Mouse (Mus musculus) layer of hippocampus, adult 8-10 months (tissue): ENCODE measurements around the gene Rtn4r. TPM values are rescaled to one million over a fixed set of nuclear protein-coding genes. Genes with fewer than 3 reads are reported as not detected.
"Not testable (repeated sequence)": the region's sequence is repeated elsewhere in the genome, so short reads cannot be mapped to it uniquely, and the experiment has no call there.

Experiments used
- DNase-seq, 2 experiments: peaks; one replicate each; pipeline ENCODE4 v3.0.0; 2022; ENCODE audit warnings: low spot score in 2 of 2
- microRNA-seq, 2 experiments: library from miRNA; unstranded; fragments of <30 nt; microRNA quantifications; one replicate each; pipeline ENCODE4 v1.2.0; 2022
- total RNA-seq, 4 experiments: library from RNA; stranded (reverse); gene quantifications; 2 replicates each; pipeline ENCODE4 v1.2.4; 2022

Rtn4r gene
- total RNA-seq, 4 experiments from 2014 or later: 96.1 to 98.8 (median 97.6) TPM

DNA sequence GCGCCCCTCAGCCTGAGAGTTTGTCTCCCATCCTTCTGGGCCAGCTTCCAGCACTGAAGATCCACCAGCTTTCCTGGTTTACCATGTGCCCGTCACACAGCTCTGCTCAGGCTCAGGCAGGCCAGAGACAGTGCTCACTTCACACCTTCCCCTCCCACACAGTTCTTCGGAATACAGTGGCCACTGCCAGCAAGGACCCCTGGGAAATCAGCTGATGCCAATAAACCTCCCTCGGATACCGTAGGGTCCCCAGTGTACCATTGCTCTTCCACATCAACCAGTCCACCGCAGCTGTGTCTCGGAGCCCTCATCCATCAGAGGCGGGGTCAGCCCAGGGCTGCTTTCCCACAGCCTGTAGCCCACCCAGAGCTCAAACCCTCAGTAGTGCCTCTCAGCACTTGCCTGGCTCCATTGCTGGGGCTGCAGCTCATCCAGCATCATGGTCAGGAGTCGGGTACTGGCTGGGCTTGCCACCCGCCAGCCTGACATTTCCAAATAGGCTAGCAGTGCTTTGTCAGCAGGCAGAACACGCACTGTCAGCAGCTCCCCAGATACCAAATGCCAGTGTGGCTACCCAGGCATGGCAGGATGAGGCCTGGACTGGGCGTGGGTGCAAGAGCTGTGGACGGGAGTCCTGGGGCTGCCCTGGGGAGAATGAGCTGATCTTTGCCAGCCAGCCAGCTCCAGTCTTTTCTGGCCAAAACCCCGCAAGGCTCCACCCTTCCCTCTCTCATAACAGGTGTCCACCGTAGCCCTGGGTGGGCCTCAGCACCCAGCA, 67.0 kb downstream of the Rtn4r start:
- DNase-seq: no peak

DNA sequence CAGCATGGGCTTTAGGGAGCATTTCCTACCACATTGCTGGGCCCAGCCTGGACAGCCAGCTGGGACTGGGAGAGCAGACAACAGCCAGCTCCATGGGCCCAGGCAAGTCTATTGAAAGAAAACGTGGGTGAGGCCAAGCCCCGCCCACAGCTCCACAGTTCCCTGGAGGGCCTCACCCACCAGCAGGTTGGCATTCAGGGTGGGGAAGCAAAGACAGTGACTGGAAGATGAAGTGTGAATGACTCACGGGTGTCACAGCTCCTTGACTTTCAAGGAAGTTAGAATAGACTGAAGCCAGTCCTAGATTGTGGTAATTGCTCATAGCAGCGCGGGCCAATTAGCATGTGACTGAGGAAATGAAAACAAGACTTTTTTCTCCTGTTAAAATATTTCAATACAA, 67.6 kb downstream of the Rtn4r start:
- DNase-seq: peak in 1 of 2 experiments; percentile 63

DNA sequence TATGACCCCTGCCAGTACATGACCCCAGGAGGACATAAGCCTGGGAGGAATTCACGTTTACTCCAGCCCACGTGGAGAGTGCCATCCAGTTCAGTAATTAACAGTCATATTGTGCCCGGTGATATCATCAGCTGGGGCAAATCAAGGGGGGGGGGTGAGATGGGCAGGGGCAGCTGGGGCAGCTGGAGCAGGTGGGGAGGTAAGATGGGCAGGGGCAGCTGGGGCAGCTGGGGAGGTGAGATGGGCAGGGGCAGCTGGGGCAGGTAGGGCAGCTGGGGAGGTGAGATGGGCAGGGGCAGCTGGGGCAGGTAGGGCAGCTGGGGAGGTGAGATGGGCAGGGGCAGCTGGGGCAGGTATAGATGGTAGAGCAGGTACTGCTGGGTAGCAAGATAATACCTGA, 68.1 kb downstream of the Rtn4r start:
- not testable (repeated sequence) for DNase-seq

DNA sequence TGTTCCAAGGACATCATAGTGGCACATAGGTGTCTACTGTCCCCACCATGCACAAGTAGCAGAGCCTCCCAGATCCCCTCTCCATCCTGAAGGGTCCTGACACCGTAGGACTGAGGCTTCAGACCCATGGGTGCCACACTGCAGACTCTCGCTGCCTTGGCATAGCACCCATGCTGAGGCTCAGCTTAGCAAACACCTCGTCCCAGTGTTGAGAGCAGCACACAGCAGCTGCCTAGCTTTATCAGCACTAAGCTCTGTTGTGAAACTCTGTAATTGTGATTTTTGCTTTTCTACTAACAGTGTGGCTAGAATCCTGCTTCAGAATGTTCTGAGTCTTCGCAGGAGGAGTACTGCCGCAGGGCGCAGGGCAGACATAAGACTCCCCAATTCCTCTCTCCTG, 70.4 kb downstream of the Rtn4r start:
- no peak for DNase-seq

DNA sequence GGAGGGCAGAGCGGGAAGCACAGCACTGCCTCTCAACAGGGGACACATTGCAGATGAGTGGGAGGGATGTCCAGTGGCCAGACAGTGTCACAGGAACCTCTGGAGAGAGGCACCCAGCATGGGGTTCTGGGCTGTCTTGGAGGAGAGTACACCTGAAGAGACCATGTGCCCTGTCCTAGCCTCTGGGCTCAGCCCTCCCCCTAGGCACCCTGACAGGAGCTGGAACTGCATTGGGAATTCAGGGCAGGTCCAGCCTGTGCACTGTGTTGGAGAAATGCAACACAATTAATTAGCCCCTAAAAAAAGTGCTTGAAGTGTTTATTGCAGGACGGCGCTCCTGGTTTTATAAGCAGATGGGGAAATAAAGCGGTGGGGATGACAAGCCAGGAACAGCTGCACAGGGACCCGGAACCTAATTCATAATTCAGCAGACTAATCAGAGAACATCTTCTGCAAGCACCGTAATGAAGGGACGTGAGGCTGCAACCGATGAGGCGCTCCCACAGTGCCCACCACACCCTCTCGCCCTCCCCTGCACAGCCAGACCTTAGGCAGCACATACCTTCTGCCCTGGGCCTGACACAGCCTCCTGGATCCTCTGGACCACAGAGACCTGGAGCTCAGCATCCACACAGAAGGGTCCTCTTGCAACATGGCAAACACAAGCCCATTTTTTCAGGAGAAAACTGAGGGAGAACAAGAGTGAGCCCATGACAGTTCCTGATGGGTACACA, 71.1 kb downstream of the Rtn4r start:
- DNase-seq: no peak

DNA sequence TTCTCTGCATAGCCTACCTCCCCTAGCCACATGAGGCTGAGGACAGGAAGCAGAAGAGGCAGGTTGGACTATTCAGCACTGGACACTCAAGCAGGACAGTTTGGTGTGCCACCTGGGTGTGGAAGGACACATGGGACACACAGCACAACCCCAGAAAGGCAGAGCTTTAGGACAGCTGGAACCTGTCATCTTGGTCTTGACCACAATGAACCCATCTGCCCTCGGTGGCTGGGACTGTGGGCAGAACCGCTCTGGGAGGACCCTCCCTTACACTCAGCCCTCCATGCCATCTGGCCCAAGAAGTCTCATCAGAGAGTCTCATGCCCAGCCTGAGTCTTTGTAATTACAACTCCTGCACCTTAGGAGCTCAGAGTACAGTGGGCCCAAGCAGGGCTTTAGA, 72.6 kb downstream of the Rtn4r start:
- no peak for DNase-seq

DNA sequence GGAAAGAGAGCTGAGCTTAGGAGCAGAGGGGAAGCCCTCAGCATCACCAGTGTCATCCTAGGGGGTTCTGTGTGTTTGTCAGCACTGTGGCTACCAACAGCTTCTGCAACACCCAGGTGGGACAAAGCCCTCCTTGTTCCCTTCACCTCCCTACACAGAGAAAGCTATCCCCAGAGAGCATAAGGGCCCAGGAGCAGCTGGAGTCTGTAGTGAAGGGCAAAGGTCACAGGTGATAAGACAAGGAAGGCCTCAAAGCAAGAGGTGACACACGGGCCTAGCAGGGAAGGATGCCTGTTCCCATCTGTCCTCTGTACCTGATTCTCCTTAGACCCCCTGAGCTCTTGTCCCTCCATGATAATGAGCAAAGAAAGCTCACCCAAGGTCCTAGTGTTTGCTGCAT, 74.2 kb downstream of the Rtn4r start:
- DNase-seq: no peak

Small RNAs within 50 kb of the gene (microRNA-seq; reads per million reads assigned to microRNA genes)
- gene Mir6366: 0 to 0.32 reads per million in 2 experiments

Other genes starting within 250 kb of the Rtn4r start
- 1 to 10 TPM in 3 of 4 experiments, under 1 TPM in 1; 0.73 to 2.6 (median 1.6) TPM for gene Gm20518, start 236.0 kb upstream of the Rtn4r start, total RNA-seq
- under 1 TPM in 1 of 4 experiments, not detected in 3; 0.16 TPM for gene Tssk1, start 233.4 kb upstream of the Rtn4r start, total RNA-seq
- 100 to 1,000 TPM in 3 of 4 experiments, 10 to 100 TPM in 1; 97.2 to 106 (median 103) TPM for gene Dgcr2, start 229.1 kb upstream of the Rtn4r start, total RNA-seq
- not detected for gene Tssk2, start 229.0 kb upstream of the Rtn4r start, total RNA-seq
- 10 to 100 TPM; 28.5 to 33.3 (median 30.7) TPM for gene Ess2, start 216.3 kb upstream of the Rtn4r start, total RNA-seq
- gene Gsc2, start 212.6 kb upstream of the Rtn4r start, total RNA-seq: not detected
- 10 to 100 TPM; 37.8 to 57.7 (median 47.1) TPM for gene Slc25a1, start 199.4 kb upstream of the Rtn4r start, total RNA-seq
- gene Vpreb2, start 147.2 kb upstream of the Rtn4r start, total RNA-seq: not detected
- gene Dgcr6, start 74.8 kb upstream of the Rtn4r start, total RNA-seq: 10 to 100 TPM; 72.9 to 89.1 (median 76.9) TPM
- 10 to 100 TPM; 39.8 to 45.6 (median 40.5) TPM for gene Prodh, start 37.4 kb upstream of the Rtn4r start, total RNA-seq
- not detected for gene Ccdc188, start 90.2 kb downstream of the Rtn4r start, total RNA-seq
- 10 to 100 TPM; 60.7 to 90.9 (median 69.7) TPM for gene Zdhhc8, start 107.5 kb downstream of the Rtn4r start, total RNA-seq
- gene Trmt2a, start 121.0 kb downstream of the Rtn4r start, total RNA-seq: 10 to 100 TPM; 55.2 to 69.1 (median 57.6) TPM
- 10 to 100 TPM; 70.8 to 97.7 (median 84.0) TPM for gene Ranbp1, start 121.1 kb downstream of the Rtn4r start, total RNA-seq
- not detected for gene Gm49776, start 130.7 kb downstream of the Rtn4r start, total RNA-seq
- 10 to 100 TPM; 40.5 to 65.1 (median 46.7) TPM for gene Dgcr8, start 161.6 kb downstream of the Rtn4r start, total RNA-seq
- gene Tango2, start 220.5 kb downstream of the Rtn4r start, total RNA-seq: 100 to 1,000 TPM; 112 to 138 (median 127) TPM
- 10 to 100 TPM; 35.5 to 52.4 (median 41.6) TPM for gene Arvcf, start 220.5 kb downstream of the Rtn4r start, total RNA-seq